Mouse (Mus musculus) layer of hippocampus, postnatal 10 days (tissue): ENCODE results near the gene Btbd3. TPM values are rescaled to one million over a fixed set of nuclear protein-coding genes. Genes with fewer than 3 reads are reported as not detected.
"Not testable (repeated sequence)": the region's sequence is repeated elsewhere in the genome, so short reads cannot be mapped to it uniquely, and the experiment has no call there.

Source experiments
- DNase-seq, 2 experiments: peaks; one replicate each; pipeline ENCODE4 v3.0.0; 2021; ENCODE audit warnings: low spot score in 2 of 2
- total RNA-seq, 2 experiments: library from RNA; stranded (reverse); gene quantifications; 2 replicates each; pipeline ENCODE4 v1.2.3; 2021

The Btbd3 gene
- total RNA-seq, 2 experiments from 2014 or later, result 105 to 108 TPM

DNA sequence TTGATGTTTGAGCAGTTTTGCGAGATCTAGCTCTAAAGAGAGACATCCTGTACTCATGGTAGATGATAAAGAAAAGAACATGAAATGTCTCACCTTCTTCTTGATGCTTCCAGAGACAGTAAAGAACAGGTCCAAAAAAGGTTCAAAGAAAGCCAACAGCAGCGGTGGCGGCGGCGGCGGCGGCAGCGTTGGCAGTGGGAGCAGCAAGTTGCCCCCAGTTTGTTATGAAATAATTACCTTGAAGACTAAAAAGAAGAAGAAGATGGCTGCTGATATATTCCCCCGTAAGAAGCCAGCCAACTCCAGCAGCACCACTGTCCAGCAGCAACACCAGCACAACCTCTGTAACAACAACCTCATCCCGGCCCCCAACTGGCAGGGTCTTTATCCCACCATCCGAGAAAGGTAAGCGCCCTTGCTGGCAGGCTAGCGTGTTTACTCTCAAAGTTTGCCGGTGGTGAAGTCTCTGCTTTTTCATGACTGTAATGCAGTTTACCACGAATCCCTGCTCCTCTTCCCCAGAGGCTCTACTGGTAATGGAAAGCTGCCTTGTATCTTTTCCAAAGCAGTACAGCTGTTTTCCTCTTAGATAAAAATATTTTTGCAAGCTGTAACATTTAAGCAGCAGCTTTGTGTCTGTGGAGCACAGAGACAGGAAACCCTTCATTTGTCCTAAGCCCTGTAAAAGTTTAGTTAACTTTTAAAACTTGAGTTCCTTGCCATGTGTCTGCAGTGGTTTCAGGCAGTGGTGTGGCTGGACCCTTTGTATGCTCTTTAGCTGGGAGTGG, 22.7 kb downstream of the Btbd3 start:
- no peak for DNase-seq

DNA sequence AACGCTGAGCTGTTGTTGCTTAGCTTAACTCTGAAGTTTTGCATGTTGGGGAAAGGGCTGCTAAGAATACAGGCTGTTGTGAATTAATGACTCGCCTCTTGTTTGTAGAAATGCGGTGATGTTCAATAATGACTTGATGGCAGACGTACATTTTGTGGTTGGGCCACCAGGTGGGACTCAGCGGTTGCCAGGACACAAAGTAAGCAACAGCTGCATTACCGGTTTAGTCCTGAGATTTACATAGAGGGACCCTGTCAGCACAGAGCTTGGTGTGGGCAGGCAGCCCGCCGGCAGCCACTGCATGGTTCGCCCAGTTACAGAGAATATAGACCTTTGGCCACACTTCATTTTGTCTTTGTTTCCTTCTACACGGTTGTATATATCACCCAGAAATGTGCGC, 23.3 kb downstream of the Btbd3 start:
- DNase-seq, result no peak

DNA sequence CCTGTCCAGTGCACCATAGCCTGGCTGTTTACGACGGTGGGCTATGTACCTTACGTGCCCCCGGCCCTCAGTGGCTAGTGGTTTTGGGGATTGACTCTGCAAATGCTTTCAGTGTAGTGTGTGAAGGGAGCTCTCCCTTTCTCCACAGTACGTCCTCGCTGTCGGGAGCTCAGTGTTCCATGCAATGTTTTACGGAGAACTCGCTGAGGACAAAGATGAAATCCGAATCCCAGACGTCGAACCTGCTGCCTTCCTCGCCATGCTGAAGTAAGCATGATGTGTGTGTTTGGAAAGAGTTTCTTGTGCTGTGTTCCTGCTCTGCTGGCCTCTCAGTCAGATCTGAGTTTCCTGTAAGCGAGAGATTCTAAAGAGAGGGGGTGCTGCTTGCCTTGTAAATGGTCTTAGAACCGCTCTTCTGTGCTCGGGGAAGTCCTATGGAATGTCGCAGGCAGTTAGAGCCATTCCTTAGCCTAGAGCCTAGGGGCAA, 23.9 kb downstream of the Btbd3 start:
- peak in 1 of 2 experiments; percentile 33 for DNase-seq

DNA sequence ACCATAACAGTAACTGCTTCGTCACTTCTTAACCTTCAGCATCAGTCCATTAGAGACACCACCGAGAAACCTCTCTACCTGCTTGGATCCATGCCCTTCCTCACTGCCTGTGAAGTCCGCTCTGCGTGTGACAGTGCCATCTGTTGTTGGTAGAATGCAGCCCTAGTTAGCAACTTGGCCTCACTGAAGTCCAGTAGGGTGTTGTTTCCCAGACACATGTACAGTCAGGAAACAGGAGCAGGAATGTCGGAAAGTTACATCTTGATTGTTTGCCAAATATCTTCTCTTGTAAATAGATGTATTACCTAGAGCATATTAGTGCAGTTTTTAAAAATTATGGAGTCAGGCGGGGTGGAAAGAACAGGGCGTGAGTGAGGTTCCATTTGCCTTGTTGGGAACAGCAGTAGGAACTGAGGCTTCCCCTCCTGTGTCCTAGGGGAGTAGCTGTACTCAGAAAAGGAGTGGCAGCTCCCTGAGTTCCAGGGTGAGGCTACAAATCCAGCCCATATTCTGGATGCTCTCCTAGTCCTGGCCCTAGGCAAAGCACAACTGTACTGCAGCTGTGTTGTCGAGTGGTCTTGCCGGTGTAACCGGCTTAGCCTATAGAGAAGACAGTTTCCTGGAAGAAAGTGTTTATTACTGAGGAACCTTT, 25.3 kb downstream of the Btbd3 start:
- no peak for DNase-seq

DNA sequence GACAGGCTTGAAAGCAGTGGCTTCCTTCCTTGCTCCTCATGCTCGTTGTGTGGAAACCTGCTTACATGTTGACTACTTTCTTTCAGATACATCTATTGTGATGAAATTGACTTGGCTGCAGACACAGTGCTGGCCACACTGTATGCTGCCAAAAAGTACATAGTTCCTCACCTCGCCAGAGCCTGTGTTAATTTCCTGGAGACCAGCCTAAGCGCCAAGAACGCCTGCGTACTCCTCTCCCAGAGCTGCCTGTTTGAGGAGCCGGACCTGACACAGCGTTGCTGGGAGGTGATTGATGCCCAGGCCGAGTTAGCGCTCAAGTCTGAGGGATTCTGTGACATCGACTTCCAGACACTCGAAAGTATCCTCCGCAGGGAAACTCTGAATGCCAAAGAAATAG, 27.0 kb downstream of the Btbd3 start:
- DNase-seq, result no peak

DNA sequence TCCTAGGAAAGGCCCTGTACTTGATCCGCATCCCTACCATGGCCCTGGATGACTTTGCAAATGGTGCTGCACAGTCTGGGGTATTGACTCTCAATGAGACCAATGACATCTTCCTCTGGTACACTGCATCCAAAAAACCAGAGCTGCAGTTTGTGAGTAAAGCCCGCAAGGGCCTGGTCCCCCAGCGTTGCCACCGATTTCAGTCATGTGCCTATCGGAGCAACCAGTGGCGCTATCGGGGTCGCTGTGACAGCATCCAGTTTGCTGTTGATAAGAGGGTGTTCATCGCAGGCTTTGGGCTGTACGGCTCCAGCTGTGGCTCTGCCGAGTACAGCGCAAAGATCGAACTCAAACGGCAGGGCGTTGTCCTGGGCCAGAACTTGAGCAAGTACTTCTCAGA, 27.5 kb downstream of the Btbd3 start:
- no peak for DNase-seq

DNA sequence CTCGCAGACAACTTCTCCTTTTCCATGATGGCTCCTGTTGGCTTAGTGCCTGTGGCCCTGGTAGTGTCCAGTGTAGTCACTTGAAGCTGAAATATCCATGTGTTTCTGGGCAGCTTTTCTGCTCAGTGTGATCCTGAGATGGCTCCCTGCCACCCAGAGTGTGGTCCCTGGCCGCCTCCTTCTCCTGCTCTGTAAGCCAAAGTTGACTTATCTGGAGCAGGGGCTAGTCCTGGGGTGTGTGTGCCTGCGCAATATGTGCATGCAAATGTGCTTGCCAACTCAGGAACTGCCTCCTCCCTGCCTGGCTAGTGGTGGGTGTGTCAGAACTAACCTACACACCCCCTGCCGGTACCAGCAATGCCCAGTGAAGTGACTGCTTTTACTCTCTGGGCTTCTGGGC, 29.4 kb downstream of the Btbd3 start:
- no peak for DNase-seq

DNA sequence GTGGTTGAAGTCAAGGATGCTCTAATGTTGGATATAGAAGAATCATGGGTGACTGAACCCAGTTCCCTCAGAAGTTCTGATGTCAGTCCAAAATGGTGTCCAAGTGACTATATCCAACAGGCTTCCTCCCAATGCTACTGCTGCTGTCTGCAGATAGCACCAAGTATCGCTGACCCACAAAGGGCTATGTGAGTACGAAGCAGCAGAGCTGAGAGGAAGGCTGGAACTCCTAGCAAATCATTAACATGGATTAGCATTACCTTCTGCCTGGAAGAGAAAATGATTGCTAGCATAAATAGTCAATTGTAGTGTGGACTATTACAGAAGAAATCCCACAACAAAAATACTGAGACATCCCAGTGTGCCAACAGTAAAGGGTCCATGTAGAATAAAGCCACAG, 33.8 kb downstream of the Btbd3 start:
- no peak for DNase-seq

DNA sequence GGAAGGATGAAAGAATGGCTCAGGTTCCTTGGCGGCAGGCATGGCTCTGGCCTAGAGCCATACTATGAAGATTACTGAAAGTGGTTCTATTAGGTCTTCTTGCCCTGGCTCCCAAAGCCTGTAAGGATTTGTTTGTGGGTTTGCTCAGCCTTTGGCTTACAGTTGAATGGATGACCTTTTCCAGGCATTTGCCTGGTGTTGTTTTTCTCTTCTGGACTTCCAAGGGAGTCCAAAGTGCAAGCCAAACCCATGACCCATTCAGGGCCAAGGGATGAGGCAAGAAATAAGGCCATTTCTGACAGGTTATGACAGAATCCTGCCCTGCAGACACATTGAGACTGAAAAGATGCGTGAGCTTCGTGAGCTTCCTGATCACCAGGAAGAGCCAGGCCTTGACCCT, 37.9 kb downstream of the Btbd3 start:
- DNase-seq, result no peak

DNA sequence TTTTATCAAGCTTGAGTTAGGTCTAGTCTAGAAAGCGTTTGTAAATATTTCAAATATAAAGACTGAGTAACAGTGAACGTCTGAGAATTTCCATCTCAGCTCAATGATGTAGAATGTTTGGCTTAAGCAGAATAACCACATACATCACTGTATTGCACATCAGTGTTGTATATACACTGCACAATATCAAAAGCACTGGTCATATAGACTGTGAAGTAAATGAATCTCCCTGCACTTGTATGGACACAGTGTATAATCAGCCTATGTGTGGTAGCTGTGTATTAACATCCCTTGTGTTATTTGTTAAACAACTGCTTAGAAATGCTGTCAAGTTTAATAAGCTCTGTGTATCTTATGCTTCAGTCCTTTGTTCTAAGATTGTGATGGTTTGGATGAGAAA, 49.9 kb downstream of the Btbd3 start:
- DNase-seq, result no peak

DNA sequence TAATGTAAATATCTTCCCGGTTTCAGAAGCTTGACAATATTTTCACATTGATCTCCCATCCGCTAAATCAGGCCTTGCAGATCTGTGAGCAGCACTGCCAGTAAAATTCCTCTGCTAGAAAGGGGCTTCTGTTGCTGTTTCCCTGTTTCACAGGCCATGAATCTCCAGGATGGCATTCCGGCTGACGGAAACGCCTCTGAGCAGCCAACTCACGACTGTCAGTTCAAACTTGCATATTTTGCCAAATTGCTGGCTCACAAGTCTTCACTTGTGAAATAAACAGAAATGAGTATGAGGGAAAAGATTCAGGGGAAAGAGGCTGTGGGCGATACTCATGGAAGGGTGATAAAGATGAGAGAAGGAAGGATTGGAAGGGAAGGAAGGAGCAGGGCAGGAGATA, 59.3 kb downstream of the Btbd3 start:
- DNase-seq, result no peak

DNA sequence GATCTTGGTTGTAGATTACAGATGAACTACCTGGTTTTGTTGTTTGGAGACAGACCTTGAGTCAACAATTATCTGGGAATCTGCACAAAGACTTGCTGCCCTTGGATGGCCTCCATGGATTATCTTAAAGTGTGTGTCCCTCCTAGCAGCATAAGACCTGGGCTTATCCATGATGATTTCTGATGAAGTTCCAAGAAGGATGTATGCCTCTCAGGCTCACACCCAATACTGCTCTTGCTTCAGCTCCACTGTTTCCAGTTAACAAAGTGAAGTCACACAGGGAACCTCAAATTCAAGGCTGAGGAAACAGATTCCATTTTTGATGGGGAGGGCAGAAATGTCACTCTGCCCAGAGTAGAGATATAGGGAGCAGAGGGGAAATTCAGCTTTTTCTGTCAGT, 64.0 kb downstream of the Btbd3 start:
- DNase-seq, result no peak

DNA sequence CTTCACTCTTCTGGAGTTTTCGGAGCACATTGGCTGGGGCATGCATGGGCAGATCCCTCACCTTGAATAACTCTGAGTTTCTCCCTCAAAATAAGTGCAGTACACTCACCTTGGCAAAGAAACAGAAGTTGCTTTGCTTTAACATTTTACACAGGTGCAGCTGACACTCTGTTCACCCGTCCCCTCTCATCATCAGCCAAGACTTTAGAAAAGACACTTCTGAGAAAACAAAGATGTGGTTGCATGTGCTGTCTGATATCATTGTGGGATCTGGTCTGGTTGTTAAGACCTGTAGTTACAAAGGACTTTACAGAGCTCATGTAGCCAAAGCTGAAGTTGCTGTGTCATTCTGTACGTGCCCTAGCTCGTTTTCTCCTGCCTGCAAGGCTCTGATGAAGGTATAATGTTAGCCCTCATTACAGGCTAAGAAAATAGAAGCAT, 64.7 kb downstream of the Btbd3 start:
- no peak for DNase-seq

DNA sequence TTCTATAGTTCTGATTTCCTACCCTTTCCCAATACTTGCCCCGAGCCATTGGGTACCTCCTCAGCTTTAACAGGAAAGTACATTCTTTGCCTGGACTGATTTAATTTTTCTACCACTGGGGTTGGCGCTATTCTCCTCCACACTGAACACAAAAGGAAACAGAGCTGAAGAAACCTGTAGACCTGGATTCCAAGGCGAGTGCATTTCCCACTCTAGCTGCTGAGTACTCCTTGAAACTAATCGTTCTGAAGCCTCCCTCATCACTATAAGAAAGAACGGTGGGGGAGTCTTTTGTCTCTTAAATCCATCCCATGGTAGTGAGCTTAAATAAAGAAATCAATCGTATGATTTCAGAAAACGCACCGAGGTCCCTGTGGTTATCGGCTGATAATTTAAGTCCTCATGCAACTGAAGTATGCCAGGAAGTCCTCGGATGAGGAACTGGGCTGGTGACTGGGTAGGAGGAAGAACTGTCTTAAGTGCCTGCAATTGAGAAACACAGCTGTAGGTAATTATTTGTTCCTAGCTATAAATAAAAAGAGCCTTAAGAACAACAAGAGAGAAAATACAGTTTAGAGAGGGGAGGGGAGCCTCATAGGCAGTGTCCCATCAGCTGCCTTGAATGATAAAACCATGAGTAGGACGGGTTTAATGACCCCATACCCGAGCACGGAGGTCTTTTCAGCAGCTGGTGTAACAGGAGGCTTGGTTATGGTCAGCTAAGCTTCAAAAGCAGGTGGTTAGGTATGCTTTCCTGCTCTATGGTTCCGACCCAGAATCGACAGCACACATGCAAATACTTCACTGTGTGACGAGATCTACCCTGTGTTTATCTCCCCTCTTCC, 66.1 kb downstream of the Btbd3 start:
- DNase-seq, result no peak

DNA sequence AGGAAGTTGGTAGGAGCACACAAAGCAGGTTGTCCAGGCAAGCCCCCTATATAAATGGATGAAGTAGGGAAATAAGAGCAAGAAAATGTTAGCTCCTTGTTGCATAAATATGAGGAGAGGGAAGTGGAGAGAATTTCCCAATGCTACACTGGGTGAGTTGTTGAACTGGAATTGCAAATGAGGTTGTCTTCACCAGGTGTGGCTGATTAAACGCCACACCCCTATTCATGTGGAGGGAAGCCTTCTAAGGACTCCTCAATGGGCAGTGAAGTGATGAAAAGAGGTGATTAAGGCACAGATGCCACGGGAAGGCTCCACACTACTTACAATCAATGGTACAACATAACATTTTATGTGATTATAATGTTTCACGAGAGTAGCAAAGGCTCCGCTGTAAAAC, 70.0 kb downstream of the Btbd3 start:
- DNase-seq, result no peak

DNA sequence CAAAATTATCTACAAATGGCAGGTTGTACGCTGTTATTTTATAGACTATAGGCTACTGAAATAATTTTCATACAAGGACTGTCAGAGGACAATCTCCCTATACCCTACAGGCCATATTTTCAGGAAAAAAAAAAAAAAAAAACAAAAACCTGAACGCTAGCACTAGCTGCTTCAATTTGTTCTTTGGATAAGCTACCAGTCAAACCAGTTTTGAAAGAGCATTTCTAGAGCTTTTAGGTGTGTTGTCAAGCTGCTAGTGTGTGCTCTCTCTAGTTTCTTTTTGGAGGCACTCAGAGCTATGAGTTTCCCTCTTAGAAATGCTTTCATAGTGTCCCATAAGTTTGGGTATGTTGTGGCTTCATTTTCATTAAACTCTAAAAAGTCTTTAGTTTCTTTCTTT, 77.8 kb downstream of the Btbd3 start:
- not testable (repeated sequence) for DNase-seq

DNA sequence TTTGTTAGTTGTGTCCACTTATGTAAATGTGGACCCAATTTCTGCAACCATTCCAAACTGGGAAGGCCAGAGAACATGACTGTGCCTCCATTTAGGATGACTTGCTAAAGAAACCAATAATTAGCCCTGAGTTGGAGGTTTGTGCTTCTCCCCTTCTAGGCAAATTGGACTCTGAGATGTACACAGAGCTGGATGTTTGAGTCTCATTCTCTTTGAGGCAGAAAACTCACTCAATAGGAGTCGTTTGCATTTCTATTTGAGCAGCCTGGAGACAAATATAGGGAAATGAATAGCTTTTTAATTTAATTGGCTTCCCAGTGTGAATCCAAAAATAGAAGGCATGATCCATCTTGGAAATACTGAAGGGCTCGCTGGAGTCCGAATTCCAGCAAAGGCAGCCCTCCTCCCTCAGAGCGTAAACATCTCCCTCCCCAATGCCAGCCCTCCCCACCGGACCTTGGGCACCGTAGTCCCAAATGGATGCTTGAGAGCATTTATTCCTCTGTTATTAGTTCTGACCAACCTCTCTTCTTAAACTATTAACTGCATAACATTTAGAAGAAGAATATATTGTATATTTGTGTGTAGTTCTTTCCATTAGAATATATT, 81.6 kb downstream of the Btbd3 start:
- no peak for DNase-seq

DNA sequence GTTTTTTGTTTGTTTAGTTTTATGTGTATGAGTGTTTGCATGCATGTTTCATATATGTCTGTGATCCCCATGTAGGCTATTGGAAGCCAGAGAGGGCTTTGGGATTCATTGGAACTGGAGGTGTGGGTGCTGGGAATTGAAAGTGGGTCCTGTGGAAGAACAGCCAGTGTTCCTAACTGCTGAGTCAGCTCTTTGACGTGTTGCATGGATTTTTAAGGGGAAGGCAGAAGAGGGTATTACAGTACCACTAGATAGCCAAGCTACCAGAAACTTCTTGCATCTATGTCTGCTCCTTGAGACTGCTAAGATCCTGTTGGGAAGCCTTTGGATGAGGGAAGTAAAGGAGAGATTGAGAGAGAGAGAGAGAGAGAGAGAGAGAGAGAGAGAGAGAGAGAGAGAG, 82.2 kb downstream of the Btbd3 start:
- DNase-seq, result no peak

DNA sequence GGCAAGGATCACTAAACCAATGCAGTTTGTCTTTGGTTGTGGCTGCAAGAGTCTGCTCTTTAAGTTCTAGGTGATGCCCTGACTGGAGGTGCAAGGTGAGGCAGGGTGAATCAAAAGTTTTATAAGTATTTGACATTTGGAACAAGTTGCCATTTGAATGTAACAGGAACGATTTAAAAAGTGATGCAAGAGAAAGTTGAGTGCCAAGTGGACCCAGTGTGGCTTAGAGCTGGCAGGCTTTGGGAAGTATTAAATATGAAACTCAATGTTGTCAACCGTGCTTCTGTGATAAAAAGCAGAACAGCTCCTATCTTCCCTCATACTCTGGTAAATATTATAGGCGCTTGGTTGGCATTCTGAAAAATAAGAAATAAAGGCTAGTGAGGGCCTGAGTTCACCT, 99.0 kb downstream of the Btbd3 start:
- no peak for DNase-seq

DNA sequence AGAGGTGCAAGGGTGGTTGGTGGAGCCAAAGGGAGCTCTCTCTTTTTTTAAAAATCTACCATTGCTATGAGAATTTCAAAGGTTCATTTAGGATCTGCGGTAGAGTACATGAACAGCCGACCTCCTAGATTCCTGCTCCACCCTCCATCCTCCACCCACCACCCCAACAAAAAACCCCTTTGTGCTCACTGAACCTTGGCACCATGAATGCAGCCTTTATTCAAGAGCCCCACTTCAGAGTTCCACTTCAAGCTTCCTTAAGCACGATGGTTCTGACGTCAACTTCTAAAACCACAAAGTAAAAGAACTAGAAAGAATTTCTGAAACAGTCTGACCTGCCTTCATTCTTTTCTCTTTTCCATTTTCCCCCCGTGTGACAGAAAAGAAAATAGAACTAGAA, 106.1 kb downstream of the Btbd3 start:
- DNase-seq, result no peak

DNA sequence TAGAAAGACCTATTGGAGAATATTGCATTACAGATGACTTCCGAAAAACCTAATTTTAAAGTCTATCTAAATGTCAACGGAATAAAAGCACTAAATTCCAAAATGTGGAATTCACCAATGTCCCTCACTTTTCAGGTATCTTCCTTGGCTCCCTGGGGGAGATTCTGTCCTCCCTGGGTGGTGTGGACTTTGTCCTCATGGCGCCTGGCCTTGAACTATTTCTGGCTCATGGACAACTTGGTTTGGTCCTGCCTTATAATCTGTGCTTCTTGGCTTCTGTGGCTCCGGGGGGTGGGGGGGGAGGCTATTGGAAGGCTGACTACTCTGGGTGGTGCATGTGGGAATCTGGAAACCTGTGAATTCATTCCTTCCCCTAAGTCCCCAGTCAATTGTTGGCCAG, 109.0 kb downstream of the Btbd3 start:
- no peak for DNase-seq

DNA sequence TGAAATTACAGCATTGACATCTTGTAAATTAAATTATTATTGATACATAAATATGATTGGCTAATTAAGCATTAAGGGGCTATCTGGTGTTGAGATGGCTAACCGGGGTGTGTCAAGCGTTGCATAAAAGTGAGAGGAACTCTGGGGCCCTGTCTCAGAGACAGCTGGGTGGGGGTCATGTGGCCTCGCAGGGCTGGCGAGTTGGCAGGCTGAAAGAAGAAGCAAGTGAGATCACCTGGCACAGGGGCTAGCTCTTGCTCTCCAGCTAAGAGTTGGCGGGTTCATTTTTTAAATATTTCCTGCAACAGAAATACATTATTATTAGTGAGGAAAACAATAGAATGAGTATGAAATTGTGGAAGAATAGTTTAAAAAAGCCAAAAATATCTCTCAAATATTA, 118.2 kb downstream of the Btbd3 start:
- no peak for DNase-seq
